Mouse (Mus musculus) liver, embryonic 14.5 days (tissue): ENCODE measurements at regions not wholly inside any gene's neighbourhood (a gene's known extent, or its start where the extent isn't known, plus 50 kb on each side); places are given as distances from the start of the nearest gene placed in this dataset.

Experiments
- CTCF ChIP-seq: IDR thresholded peaks from 2 replicates; pipeline ENCODE4 v1.5.1; 2016; ENCODE audit warnings: antibody characterized with exemption, low read depth, control low read depth
- EP300 ChIP-seq: IDR thresholded peaks from 2 replicates; pipeline ENCODE4 v1.6.1; 2016; ENCODE audit warnings: antibody characterized with exemption, low read depth

DNA sequence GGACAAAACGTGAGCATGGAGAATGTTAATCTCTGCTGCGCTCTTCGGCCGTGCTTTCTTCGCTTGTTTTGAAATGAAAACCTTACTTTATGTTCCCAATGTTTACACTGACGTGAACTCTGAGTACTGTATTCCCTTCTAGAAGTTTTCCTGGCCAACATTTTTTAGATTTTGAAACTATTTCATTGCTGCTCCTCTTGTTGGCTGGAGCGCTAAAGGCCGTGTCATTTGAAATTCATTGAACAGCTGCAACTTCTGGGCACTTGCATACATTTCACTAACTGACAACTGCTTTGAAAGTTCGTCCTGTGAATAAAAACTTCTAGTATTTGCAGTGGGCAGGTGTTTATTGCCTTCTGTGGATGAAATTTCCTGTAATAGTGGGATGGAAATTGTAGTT, 157.9 kb upstream of the Fam241a start:
- TF ChIP-seq CTCF = no peak
- no peak for TF ChIP-seq EP300
